Mouse (Mus musculus): Measurements from ENCODE around the gene Phc3.

GRCm38 (mm10) chr3:30981616-30982380 lies 12.6 kb upstream of the Phc3 start:
- TF ChIP-seq MAX (IDR thresholded peaks at IDR 0.05) (no peak), CTCF (IDR thresholded peaks at IDR 0.05; ENCODE audit: control insufficient read depth, insufficient read depth, insufficient read length) (peak; percentile 6), CEBPB (IDR thresholded peaks at IDR 0.05; ENCODE audit: low read depth) (no peak)

All from C2C12 (cell line).